Mouse (Mus musculus): ENCODE data around the gene Rxrg.

Gene Rxrg

GRCm38 (mm10) chr1:167644866-167645537, 46.8 kb downstream of the Rxrg start:
- in situ Hi-C loops (cut with MboI), result no loop called here

DNA sequence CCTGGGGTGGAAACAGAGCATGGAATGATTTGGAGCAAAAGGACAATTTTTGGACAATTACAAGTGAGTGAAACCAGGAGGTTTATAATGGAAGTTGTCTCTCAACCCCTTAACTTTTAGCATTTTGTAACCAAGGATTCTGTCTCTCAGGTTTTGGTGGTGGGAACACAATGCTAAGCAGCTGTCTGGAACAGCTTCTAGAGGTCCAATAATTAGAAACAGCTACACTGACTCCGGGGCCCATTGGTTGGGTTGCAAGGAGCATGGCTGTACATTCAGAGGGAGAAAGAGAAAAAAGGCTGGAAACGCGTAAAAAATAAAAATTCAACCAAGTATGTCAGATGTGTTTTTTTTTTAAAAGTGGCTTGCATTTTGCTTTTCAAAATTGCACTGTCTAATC, 50.5 kb downstream of the Rxrg start:
- in situ Hi-C loops (cut with MboI), result no loop called here

DNA sequence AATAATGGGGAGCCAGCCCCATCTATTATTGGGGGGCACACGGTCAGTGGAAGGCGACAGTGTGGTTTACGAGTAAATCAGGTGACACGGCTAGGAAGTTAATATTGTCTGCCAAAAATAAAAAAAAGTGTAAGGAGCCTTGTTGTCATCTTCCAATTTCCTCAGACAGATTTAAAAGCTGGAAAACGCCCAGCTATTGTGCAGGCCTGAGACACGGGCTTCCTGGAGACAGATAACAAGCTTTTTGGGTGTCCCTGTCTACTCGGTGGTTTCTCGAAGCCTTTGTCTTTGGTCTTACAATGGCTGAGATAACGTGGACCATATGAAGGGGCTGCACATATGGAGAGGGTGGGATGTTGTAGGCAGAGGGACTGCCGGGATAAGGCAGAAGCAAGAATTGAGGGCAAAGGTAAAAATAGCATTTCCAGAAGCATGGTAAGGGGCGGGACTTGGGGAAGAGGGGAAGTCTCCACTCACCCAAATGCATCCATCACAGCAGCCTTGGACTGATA, 51.0 kb downstream of the Rxrg start:
- in situ Hi-C loops (cut with MboI), result no loop called here

DNA sequence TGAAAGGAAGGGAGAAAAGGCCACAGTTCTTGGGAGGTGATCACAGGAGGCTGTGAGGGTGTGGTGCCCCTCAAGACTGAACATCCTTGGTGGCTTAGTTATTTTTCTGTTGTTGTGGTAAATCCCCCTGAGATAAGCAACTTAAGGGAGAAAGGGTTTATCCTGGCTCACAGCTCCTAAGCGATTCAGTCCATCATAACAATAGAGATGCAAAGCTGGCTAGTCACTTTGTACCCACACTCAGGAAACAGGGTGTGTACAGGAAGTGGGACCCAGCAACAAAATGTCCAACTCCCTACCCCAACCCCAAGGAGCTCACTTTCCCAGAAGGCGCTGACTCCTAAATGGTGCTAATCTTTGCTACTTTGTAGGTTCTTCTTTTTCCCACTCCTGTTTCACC, 54.2 kb downstream of the Rxrg start:
- in situ Hi-C loops (cut with MboI), result no loop called here

- in situ Hi-C loops (cut with MboI), result no loop called here
Measured at GRCm38 (mm10) chr1:167659065-167659464, 60.9 kb downstream of the Rxrg start.

- in situ Hi-C loops (cut with MboI), result no loop called here
Measured at GRCm38 (mm10) chr1:167660521-167661101, 62.4 kb downstream of the Rxrg start.

- in situ Hi-C loops (cut with MboI), result no loop called here
Measured at GRCm38 (mm10) chr1:167661123-167661522, 62.9 kb downstream of the Rxrg start.

- in situ Hi-C loops (cut with MboI), result no loop called here
Measured at GRCm38 (mm10) chr1:167663136-167663535, 65.0 kb downstream of the Rxrg start.

- in situ Hi-C loops (cut with MboI), result no loop called here
Measured at GRCm38 (mm10) chr1:167669796-167670195, 71.6 kb downstream of the Rxrg start.

DNA sequence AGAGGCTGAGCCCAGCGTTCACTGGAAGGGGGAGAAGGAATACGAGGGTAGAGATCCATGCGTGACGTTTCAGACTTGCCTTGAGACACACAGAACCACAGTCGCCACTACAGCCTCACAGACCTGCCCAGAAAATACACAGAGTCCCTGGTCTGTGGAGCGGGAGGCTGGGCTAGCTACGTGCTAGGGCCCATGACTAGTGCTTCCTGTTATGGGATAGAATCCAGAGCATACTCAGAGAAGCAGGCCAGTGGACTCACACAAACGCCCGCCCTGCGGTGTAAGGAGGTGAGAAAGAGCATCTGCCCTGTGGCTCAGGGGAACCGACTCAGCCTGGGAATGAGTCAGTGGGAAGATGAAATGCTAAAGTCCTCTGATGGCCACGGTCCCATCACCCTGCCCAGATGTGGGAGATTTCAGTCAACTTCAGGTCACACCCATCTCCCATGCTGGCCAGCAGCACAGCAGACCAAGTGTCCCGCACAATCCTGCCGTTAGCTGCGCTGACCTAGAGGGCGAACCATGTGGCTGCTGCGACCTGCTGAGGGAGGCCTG, 74.3 kb downstream of the Rxrg start:
- in situ Hi-C loops (cut with MboI), result no loop called here

DNA sequence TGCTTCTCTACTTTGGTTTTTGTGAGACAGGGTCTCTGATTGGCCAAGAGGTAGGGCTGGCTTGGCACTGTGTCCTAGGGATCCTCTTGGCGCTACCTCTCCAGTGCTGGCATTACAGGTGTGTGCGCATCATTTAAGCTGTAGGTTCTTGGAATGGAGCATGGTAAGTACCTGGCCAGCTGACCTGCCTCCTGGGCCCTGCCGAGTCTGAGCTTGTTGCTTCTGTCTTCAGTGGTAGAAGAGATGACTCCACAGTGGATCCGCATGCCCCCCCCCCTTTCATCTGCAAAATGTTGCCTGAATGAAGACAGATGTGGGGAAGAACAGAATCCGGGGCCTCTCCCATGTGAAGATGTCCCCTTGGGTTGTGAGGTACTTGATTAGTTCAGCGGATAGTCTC, 80.9 kb downstream of the Rxrg start:
- in situ Hi-C loops (cut with MboI), result no loop called here

- in situ Hi-C loops (cut with MboI), result no loop called here
Measured at GRCm38 (mm10) chr1:167688001-167688346, 89.8 kb downstream of the Rxrg start.

- in situ Hi-C loops (cut with MboI), result no loop called here
Measured at GRCm38 (mm10) chr1:167688347-167689231, 90.4 kb downstream of the Rxrg start.

GRCm38 (mm10) chr1:167689232-167689261, 90.9 kb downstream of the Rxrg start, which contains the start of gene Lmx1a:
TSS of gene Lmx1a (plus strand) at chr1:167689237.
- in situ Hi-C loops (cut with MboI), result no loop called here
